Mouse (Mus musculus) midbrain, postnatal 0 days (tissue): ENCODE measurements around the gene Paqr7. TPM values are rescaled to one million over a fixed set of nuclear protein-coding genes. Genes with fewer than 3 reads are reported as not detected.

Experiments used
- ATAC-seq: fragments of 200-750 bp; cut with Nextera tagmentation; 2 replicates; pipeline ENCODE4 v1.8.0; 2017; ENCODE audit warnings: moderate number of reproducible peaks, mild to moderate bottlenecking, moderate TSS enrichment, moderate library complexity; ENCODE audit not compliant: low FRiP score
- DNase-seq: peaks from one replicate; pipeline ENCODE4 v3.0.0-alpha.2; 2015; ENCODE audit warnings: low spot score
- H3K27ac ChIP-seq: fragments of 300-500 bp; sonication (generic); 2 replicates; pipeline ENCODE4 v1.5.1; 2014; ENCODE audit warnings: low read depth, mild to moderate bottlenecking, low read length, mixed read lengths
- H3K27me3 ChIP-seq: fragments of 300-500 bp; sonication (generic); 2 replicates; pipeline ENCODE4 v1.6.1; 2014; ENCODE audit warnings: low read length, control low read depth, mixed read lengths; ENCODE audit not compliant: insufficient read depth
- H3K36me3 ChIP-seq: fragments of 300-500 bp; sonication (generic); 2 replicates; pipeline ENCODE4 v1.6.1; 2014; ENCODE audit warnings: low read length, control low read depth, mixed read lengths; ENCODE audit not compliant: insufficient read depth
- H3K4me1 ChIP-seq: fragments of 300-500 bp; sonication (generic); 2 replicates; pipeline ENCODE4 v1.6.1; 2014; ENCODE audit warnings: mild to moderate bottlenecking, control low read depth, antibody characterized with exemption, low read length, mixed read lengths; ENCODE audit not compliant: insufficient read depth
- H3K4me2 ChIP-seq: fragments of 300-500 bp; sonication (generic); 2 replicates; pipeline ENCODE4 v1.6.1; 2014; ENCODE audit warnings: low read depth, mild to moderate bottlenecking, low read length, mixed read lengths; ENCODE audit not compliant: poor library complexity, severe bottlenecking
- H3K4me3 ChIP-seq: fragments of 300-500 bp; sonication (generic); 2 replicates; pipeline ENCODE4 v1.5.1; 2014; ENCODE audit warnings: low read depth, mild to moderate bottlenecking, low read length, moderate library complexity
- H3K9ac ChIP-seq: fragments of 300-500 bp; sonication (generic); replicated peaks from 2 replicates; pipeline ENCODE4 v1.6.1; 2014; ENCODE audit warnings: mild to moderate bottlenecking, low read length, moderate library complexity, mixed read lengths; ENCODE audit not compliant: poor library complexity, severe bottlenecking
- H3K9me3 ChIP-seq: fragments of 300-500 bp; sonication (generic); 2 replicates; pipeline ENCODE4 v1.6.1; 2016; ENCODE audit warnings: low read length, control low read depth
- CTCF ChIP-seq: IDR thresholded peaks from 2 replicates; pipeline ENCODE4 v1.5.1; 2016; ENCODE audit warnings: antibody characterized with exemption, mild to moderate bottlenecking
- WGBS: fragments of 180-500 bp; shearing (Covaris S2); extraction: QIAGEN DNeasy Blood & Tissue Kit; methylation state at CpG from one replicate; pipeline ENCODE4 v1.1.7; 2014; 5-methylcytosine and 5-hydroxymethylcytosine counted together
- polyA plus RNA-seq: library from polyadenylated mRNA; unstranded; fragments of >200 nt; fragmentation: Nextera tagmentation; extraction: Ambion mirVana; gene quantifications from 2 replicates; pipeline ENCODE4 v1.2.1, GENCODE M21; 2015
- total RNA-seq: library from RNA; depleted of rRNA; stranded (reverse); fragments of >200 nt; gene quantifications from 2 replicates; pipeline ENCODE4 v1.2.3, GENCODE M21; 2014

Gene Paqr7
- total and polyA plus RNA-seq, 2 experiments from 2014 or later = 38.9 to 97.8 TPM

GRCm38 (mm10) chr4:134532928-134533327, 36.4 kb downstream of the Paqr7 start:
- Histone ChIP-seq H3K4me1 (peaks cover 8% of the 10 kb centered on the region; the same call in 1 of the 2 replicates), H3K9me3 (no peaks in the 10 kb centered on the region), H3K27me3 (no peaks in the 10 kb centered on the region), H3K9ac (no peak overlapping the region), H3K4me2 (no peak overlapping the region), H3K36me3 (peaks cover 25% of the 10 kb centered on the region), H3K27ac (no peak overlapping the region), H3K4me3 (no peak overlapping the region)
- ATAC-seq = no peak
- no peak for DNase-seq
- 82% methylated on average over 4 of the region's 4 CpGs for WGBS
- no peak for TF ChIP-seq CTCF

- DNase-seq = no peak
- 86% methylated on average over 4 of the region's 4 CpGs for WGBS
- Histone ChIP-seq H3K9me3 (no peaks in the 10 kb centered on the region), H3K36me3 (peaks cover 25% of the 10 kb centered on the region), H3K27me3 (no peaks in the 10 kb centered on the region), H3K9ac (peak overlapping the region; percentile 92; the same call in 1 of the 2 replicates), H3K4me3 (peak overlapping the region; percentile 97; the same call in 1 of the 2 replicates), H3K4me2 (peak overlapping the region; percentile 95), H3K27ac (no peak overlapping the region), H3K4me1 (peaks cover 8% of the 10 kb centered on the region; the same call in 1 of the 2 replicates)
- TF ChIP-seq CTCF = no peak
- no peak for ATAC-seq
These were observed 36.9 kb downstream of the Paqr7 start for GRCm38 (mm10) chr4:134533421-134533820.

GRCm38 (mm10) chr4:134534124-134534886, 37.8 kb downstream of the Paqr7 start:
- 1% methylated on average over 56 of the region's 57 CpGs for WGBS
- no peak for TF ChIP-seq CTCF
- ATAC-seq = no peak; the same call in 1 of the 2 replicates

GRCm38 (mm10) chr4:134534932-134535786, 38.7 kb downstream of the Paqr7 start, which contains the start of gene Mtfr1l:
Mtfr1l (minus strand) TSS chr4:134535387.
- H3K36me3 ChIP-seq = peaks cover 23% of the 10 kb centered on the region
- peak; percentile 95 for ATAC-seq
- H3K4me2 ChIP-seq = peak within 1 kb of the TSS; percentile 95
- under 1% methylated on average over 71 of the region's 71 CpGs for WGBS
- H3K27ac ChIP-seq = peak within 1 kb of the TSS; percentile 90
- H3K4me1 ChIP-seq = peaks cover 8% of the 10 kb centered on the region; the same call in 1 of the 2 replicates
- DNase-seq = peak; percentile 97
- peak within 1 kb of the TSS; percentile 92 for H3K9ac ChIP-seq
- TF ChIP-seq CTCF = no peak
- H3K9me3 ChIP-seq = no peaks in the 10 kb centered on the region
- H3K27me3 ChIP-seq = no peaks in the 10 kb centered on the region
- H3K4me3 ChIP-seq = peak within 1 kb of the TSS; percentile 97

More at GRCm38 (mm10) chr4:134534124-134534886, 37.8 kb downstream of the Paqr7 start:
- Histone ChIP-seq H3K9ac (peak overlapping the region; percentile 92), H3K27me3 (no peaks in the 10 kb centered on the region), H3K36me3 (peaks cover 25% of the 10 kb centered on the region), H3K4me1 (peaks cover 8% of the 10 kb centered on the region; the same call in 1 of the 2 replicates), H3K27ac (peak overlapping the region; percentile 90), H3K4me3 (peak overlapping the region; percentile 97), H3K9me3 (no peaks in the 10 kb centered on the region), H3K4me2 (peak overlapping the region; percentile 95)
- DNase-seq = peak; percentile 63

GRCm38 (mm10) chr4:134535787-134536151, 39.3 kb downstream of the Paqr7 start:
- Histone ChIP-seq H3K27ac (0 out of 2 replicates have a peak overlapping the region, but pooled peaks have one; percentile 43), H3K9ac (no peak overlapping the region), H3K27me3 (no peaks in the 10 kb centered on the region), H3K4me3 (peak overlapping the region; percentile 97), H3K4me2 (peak overlapping the region; percentile 95), H3K4me1 (peaks cover 8% of the 10 kb centered on the region; the same call in 1 of the 2 replicates), H3K9me3 (no peaks in the 10 kb centered on the region), H3K36me3 (peaks cover 24% of the 10 kb centered on the region)
- WGBS = 2% methylated on average over 8 of the region's 8 CpGs
- TF ChIP-seq CTCF = no peak
- ATAC-seq (peak; percentile 25; the same call in 1 of the 2 replicates), DNase-seq (no peak)
